Mouse (Mus musculus): Measurements from ENCODE around the gene Zc3h12a. TPM values are rescaled to one million over a fixed set of nuclear protein-coding genes. Genes with fewer than 3 reads are reported as not detected.

Zc3h12a gene
- 1.4 and 1.8 TPM in 2 replicates for polyA plus RNA-seq (2015; fragmentation: Nextera tagmentation; extraction: Ambion mirVana)

DNA sequence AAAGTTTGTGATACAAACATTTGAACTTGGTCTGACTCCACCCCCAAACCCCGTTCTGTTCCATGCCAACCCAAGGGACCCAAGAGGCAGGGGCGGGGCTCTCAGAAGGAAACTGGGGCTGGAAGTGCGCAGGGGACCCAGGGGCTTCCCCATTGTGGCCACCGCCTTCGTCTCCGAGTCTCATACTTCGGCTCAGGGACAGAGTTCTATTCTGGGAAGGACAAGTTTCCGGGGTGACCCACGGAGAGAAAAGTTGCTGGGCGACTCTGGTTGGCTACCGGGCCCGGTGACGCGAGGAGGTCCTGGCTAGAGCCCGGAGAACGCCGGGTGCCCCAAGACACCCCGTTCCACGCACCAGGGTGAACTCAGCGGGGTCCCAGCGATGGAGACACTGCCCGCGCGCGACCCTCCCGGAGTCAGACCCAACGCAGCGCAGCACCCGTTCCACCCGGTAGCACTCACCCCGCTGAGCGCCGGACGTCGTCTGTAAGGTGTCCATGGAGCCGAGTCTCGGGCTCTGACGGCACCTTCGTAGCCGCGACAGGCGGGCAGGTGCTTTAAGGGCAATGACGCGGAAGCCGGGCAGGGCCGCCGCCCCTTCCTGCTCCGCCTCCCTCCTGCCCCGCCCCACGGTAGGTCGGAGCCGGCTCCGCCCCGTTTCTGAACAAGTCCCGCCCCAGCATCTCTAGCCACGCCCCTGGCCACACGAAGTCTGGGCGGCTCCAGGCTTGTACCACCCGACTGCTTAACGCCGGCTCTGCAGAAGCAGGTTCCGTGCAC lies at the start of gene Zc3h12a:
Gene Zc3h12a (minus strand): TSS at position 536 of the 780 bp plus-strand sequence.
- H3K27ac ChIP-seq, result peak within 1 kb of the TSS; percentile 69
- no peaks in the 10 kb centered on the region for H3K9me3 ChIP-seq
- ATAC-seq, result peak; percentile 87
- no peaks in the 10 kb centered on the region for H3K27me3 ChIP-seq (replicated peaks)
- H3K4me1 ChIP-seq (replicated peaks), result peaks cover 36% of the 10 kb centered on the region
- WGBS, result 2% methylated on average over 62 of the region's 62 CpGs
- H3K36me3 ChIP-seq, result no peaks in the 10 kb centered on the region
- H3K9ac ChIP-seq, result peak within 1 kb of the TSS; percentile 49
- peak within 1 kb of the TSS; percentile 94 for H3K4me2 ChIP-seq (replicated peaks)
- peak within 1 kb of the TSS; percentile 64 for H3K4me3 ChIP-seq (replicated peaks)

DNA sequence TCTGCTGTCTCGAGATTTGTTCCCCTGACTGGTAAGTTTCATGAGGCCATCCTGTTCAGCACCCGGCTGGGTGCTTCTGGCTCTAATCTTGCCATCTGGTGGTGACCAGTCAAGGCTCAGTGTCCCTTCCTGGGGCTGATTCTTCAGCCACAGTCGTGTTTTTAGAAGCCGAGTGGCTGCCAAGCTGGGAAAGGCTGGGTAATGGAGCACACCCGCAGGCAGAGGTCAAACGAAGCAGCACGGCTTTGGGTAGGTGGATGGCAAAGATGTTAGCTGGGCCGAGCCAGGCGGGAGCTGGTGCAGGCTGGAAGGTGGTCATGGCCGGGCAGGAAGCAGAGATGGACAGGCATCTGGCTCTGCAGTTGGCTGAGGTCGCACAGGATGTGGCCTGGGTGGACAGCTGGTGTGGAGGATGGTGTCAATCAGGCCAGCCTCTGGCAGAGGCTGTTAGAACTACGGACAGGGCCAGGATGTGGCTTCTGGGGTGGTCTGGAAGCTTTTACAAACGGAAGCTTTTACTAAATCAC lies 49.1 kb upstream of the Zc3h12a start:
- Histone ChIP-seq H3K4me2 (replicated peaks) (no peak overlapping the region), H3K27me3 (replicated peaks) (no peaks in the 10 kb centered on the region), H3K9ac (no peak overlapping the region), H3K9me3 (no peaks in the 10 kb centered on the region), H3K36me3 (no peaks in the 10 kb centered on the region), H3K27ac (no peak overlapping the region), H3K4me3 (replicated peaks) (no peak overlapping the region), H3K4me1 (replicated peaks) (0 out of 2 replicates have a peak, but pooled peaks cover 4% of the 10 kb centered on the region)
- no peak for ATAC-seq
- 33% methylated on average over 13 of the region's 13 CpGs for WGBS

- Histone ChIP-seq H3K36me3 (no peaks in the 10 kb centered on the region), H3K27ac (no peak overlapping the region), H3K4me1 (replicated peaks) (0 out of 2 replicates have a peak, but pooled peaks cover 4% of the 10 kb centered on the region), H3K9me3 (no peaks in the 10 kb centered on the region), H3K27me3 (replicated peaks) (no peaks in the 10 kb centered on the region), H3K4me3 (replicated peaks) (no peak overlapping the region), H3K4me2 (replicated peaks) (no peak overlapping the region), H3K9ac (no peak overlapping the region)
- 82% methylated on average over 5 of the region's 5 CpGs for WGBS
- no peak for ATAC-seq
These were observed 48.5 kb upstream of the Zc3h12a start for GRCm38 (mm10) chr4:125176190-125176589.

GRCm38 (mm10) chr4:125175591-125175990 lies 48.0 kb upstream of the Zc3h12a start:
- Histone ChIP-seq H3K27me3 (replicated peaks) (no peaks in the 10 kb centered on the region), H3K4me3 (replicated peaks) (no peak overlapping the region), H3K4me2 (replicated peaks) (no peak overlapping the region), H3K27ac (no peak overlapping the region), H3K9me3 (no peaks in the 10 kb centered on the region), H3K4me1 (replicated peaks) (0 out of 2 replicates have a peak, but pooled peaks cover 4% of the 10 kb centered on the region), H3K9ac (no peak overlapping the region), H3K36me3 (no peaks in the 10 kb centered on the region)
- 49% methylated on average over 2 of the region's 2 CpGs for WGBS
- no peak for ATAC-seq

GRCm38 (mm10) chr4:125174516-125175185 lies 47.0 kb upstream of the Zc3h12a start:
- H3K36me3 ChIP-seq, result no peaks in the 10 kb centered on the region
- 55% methylated on average over 5 of the region's 5 CpGs for WGBS
- no peak overlapping the region for H3K27ac ChIP-seq
- H3K9me3 ChIP-seq, result no peaks in the 10 kb centered on the region
- H3K9ac ChIP-seq, result no peak overlapping the region
- H3K27me3 ChIP-seq (replicated peaks), result no peaks in the 10 kb centered on the region
- no peak overlapping the region for H3K4me3 ChIP-seq (replicated peaks)
- H3K4me2 ChIP-seq (replicated peaks), result no peak overlapping the region
- 0 out of 2 replicates have a peak, but pooled peaks cover 4% of the 10 kb centered on the region for H3K4me1 ChIP-seq (replicated peaks)
- ATAC-seq, result no peak

DNA sequence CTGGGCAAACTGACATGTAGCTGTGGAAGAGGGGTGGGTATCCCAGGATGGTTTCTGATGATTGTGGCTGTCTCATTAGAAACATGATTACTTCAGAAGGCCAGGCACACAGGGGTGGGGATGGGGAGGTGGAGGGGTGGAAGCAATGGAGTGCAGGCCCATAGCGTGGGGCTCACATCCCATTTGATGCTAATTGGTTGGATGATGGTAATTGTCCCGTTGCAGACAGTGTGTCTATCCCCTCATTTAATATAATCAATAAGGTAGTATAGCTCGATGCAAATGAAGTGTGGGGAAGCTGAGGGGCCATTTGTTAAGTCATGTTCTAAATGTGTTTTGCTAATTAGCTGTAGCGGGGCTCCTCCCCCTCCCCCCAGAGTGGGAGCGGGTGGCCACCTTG lies 45.5 kb upstream of the Zc3h12a start:
- no peak overlapping the region for H3K4me2 ChIP-seq (replicated peaks)
- 81% methylated on average over 5 of the region's 5 CpGs for WGBS
- H3K36me3 ChIP-seq, result no peaks in the 10 kb centered on the region
- no peak overlapping the region for H3K9ac ChIP-seq
- H3K27me3 ChIP-seq (replicated peaks), result no peaks in the 10 kb centered on the region
- H3K27ac ChIP-seq, result no peak overlapping the region
- no peaks in the 10 kb centered on the region for H3K9me3 ChIP-seq
- ATAC-seq, result no peak
- 0 out of 2 replicates have a peak, but pooled peaks cover 4% of the 10 kb centered on the region for H3K4me1 ChIP-seq (replicated peaks)
- no peak overlapping the region for H3K4me3 ChIP-seq (replicated peaks)

- no peak for ATAC-seq
- Histone ChIP-seq H3K27ac (no peak overlapping the region), H3K4me1 (replicated peaks) (0 out of 2 replicates have a peak, but pooled peaks cover 4% of the 10 kb centered on the region), H3K4me3 (replicated peaks) (no peak overlapping the region), H3K9me3 (no peaks in the 10 kb centered on the region), H3K27me3 (replicated peaks) (no peaks in the 10 kb centered on the region), H3K4me2 (replicated peaks) (no peak overlapping the region), H3K9ac (no peak overlapping the region), H3K36me3 (no peaks in the 10 kb centered on the region)
- 81% methylated on average over 13 of the region's 13 CpGs for WGBS
These were observed 45.1 kb upstream of the Zc3h12a start for GRCm38 (mm10) chr4:125172736-125173135.

GRCm38 (mm10) chr4:125167723-125168122 lies 40.1 kb upstream of the Zc3h12a start:
- 69% methylated on average over 1 of the region's 1 CpGs for WGBS
- no peak overlapping the region for H3K4me3 ChIP-seq (replicated peaks)
- H3K4me1 ChIP-seq (replicated peaks), result no peaks in the 10 kb centered on the region
- no peaks in the 10 kb centered on the region for H3K9me3 ChIP-seq
- H3K27ac ChIP-seq, result no peak overlapping the region
- no peak overlapping the region for H3K9ac ChIP-seq
- no peak for ATAC-seq
- H3K4me2 ChIP-seq (replicated peaks), result no peak overlapping the region
- no peaks in the 10 kb centered on the region for H3K36me3 ChIP-seq
- H3K27me3 ChIP-seq (replicated peaks), result no peaks in the 10 kb centered on the region

DNA sequence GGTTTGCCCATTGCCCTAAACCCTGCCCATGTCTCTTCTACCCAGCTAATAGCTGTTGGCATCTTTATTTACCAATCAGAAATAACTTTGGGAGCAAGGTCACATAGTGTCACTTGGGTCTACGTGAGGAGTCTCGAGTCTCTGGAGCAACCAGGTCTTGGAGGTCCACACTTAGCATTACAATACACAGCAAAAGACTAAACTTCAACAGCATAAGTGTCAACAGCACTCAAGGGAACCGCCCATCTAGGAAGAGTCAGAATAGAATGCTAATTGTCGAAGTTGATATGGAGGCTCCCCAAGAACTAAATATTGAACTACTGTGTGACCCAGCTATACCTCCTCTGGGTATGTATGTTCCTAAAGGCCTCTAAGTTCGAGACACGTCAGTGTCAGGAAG lies 37.2 kb upstream of the Zc3h12a start:
- 91% methylated on average over 6 of the region's 6 CpGs for WGBS
- Histone ChIP-seq H3K27ac (no peak overlapping the region), H3K4me3 (replicated peaks) (no peak overlapping the region), H3K9me3 (no peaks in the 10 kb centered on the region), H3K36me3 (no peaks in the 10 kb centered on the region), H3K9ac (no peak overlapping the region), H3K4me2 (replicated peaks) (no peak overlapping the region), H3K27me3 (replicated peaks) (no peaks in the 10 kb centered on the region), H3K4me1 (replicated peaks) (no peaks in the 10 kb centered on the region)
- no peak for ATAC-seq

DNA sequence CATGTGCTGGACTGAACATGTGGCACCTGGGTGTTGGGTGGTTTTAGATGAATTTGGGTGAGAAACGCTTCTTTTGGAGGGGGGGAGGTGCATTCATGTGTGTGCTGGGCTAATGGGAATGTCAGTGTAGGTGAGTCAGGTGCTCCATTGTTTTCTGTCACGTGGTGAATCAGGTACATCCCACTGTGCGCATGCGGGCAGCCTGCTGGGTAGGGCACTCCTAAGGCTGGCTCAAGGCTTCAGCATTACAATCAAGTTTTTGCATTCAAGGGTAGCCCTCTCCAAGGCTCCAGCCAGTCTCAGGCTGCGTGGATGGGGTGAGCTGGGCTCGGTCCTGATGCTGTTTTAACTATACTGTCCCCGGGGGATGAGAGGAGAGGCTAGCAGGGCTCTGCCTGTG lies 35.1 kb upstream of the Zc3h12a start:
- no peak overlapping the region for H3K9ac ChIP-seq
- H3K36me3 ChIP-seq, result no peaks in the 10 kb centered on the region
- H3K4me1 ChIP-seq (replicated peaks), result no peaks in the 10 kb centered on the region
- no peak overlapping the region for H3K4me2 ChIP-seq (replicated peaks)
- no peak overlapping the region for H3K27ac ChIP-seq
- no peaks in the 10 kb centered on the region for H3K27me3 ChIP-seq (replicated peaks)
- no peaks in the 10 kb centered on the region for H3K9me3 ChIP-seq
- 63% methylated on average over 7 of the region's 7 CpGs for WGBS
- H3K4me3 ChIP-seq (replicated peaks), result no peak overlapping the region
- ATAC-seq, result no peak

GRCm38 (mm10) chr4:125161392-125161791 lies 33.8 kb upstream of the Zc3h12a start:
- no peak overlapping the region for H3K27ac ChIP-seq
- 54% methylated on average over 8 of the region's 8 CpGs for WGBS
- no peak overlapping the region for H3K4me3 ChIP-seq (replicated peaks)
- H3K4me1 ChIP-seq (replicated peaks), result no peaks in the 10 kb centered on the region
- no peak for ATAC-seq
- H3K27me3 ChIP-seq (replicated peaks), result no peaks in the 10 kb centered on the region
- H3K4me2 ChIP-seq (replicated peaks), result no peak overlapping the region
- H3K9ac ChIP-seq, result no peak overlapping the region
- H3K9me3 ChIP-seq, result no peaks in the 10 kb centered on the region
- H3K36me3 ChIP-seq, result no peaks in the 10 kb centered on the region

DNA sequence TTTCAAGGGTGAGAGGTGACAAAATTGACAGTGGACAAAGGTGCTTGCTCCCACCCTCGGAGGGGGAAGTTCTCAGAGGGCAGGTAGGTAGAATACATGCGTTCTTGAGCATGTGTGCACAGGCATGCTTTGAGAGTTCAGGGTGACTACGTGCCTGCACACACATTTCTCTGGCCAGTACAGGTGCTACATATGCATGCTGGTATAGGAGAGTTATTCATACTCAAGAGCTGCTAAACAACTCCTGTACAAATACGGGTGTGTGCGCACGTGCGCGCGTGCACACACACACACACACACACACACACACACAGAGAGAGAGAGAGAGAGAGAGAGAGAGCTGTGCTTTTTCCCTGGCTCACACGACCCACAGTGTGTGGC lies 33.3 kb upstream of the Zc3h12a start:
- Histone ChIP-seq H3K27ac (no peak overlapping the region), H3K36me3 (no peaks in the 10 kb centered on the region), H3K4me2 (replicated peaks) (peak overlapping the region; percentile 50; the same call in 1 of the 2 replicates), H3K27me3 (replicated peaks) (no peaks in the 10 kb centered on the region), H3K9ac (no peak overlapping the region), H3K4me1 (replicated peaks) (no peaks in the 10 kb centered on the region), H3K4me3 (replicated peaks) (no peak overlapping the region), H3K9me3 (no peaks in the 10 kb centered on the region)
- ATAC-seq, result no peak
- 68% methylated on average over 10 of the region's 10 CpGs for WGBS

Data from intestine, embryonic 15.5 days (tissue).